Mouse (Mus musculus): Measurements from ENCODE around the gene Angptl2. TPM values are rescaled to one million over a fixed set of nuclear protein-coding genes. Genes with fewer than 3 reads are reported as not detected.
A peak's percentile ranks its signal among the peaks of the same experiment; 100 is the strongest.
"Not testable (repeated sequence)": the region's sequence is repeated elsewhere in the genome, so short reads cannot be mapped to it uniquely, and the experiment has no call there.

Gene Angptl2
- polyA plus RNA-seq, 1 experiment from 2014 or later = 59.2 TPM

DNA sequence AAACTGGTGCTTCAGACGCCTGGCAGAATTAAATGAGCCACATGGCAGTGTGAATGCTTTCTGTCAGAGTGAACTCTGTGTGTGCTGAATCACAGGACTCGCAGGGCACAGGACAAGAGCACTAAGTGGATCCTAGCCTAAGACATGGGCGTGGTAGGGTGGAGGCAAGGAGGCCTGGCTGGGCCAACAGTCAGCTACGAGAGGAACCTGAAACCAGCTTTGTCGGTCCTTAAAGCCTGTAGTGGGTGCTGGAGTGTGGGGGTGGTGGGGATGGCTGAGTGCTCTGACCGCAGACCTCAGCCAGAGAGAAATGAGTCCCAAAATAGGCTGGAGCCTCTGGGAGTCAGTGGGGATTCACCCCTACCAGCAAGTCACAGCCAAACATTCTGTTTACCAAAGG lies 12.6 kb upstream of the Angptl2 start:
- WGBS = 35% methylated on average over 6 of the region's 6 CpGs
- no peak overlapping the region for H3K4me3 ChIP-seq (replicated peaks)
- no peak overlapping the region for H3K27ac ChIP-seq (replicated peaks)
- no peaks in the 10 kb centered on the region for H3K36me3 ChIP-seq
- H3K4me1 ChIP-seq = peaks cover 27% of the 10 kb centered on the region
- no peak overlapping the region for H3K4me2 ChIP-seq (replicated peaks)
- no peak overlapping the region for H3K9ac ChIP-seq
- peak; percentile 40; the same call in 1 of the 2 replicates for ATAC-seq (ENCODE audit: insufficient number of reproducible peaks, low FRiP score, low TSS enrichment, low read depth)
- H3K27me3 ChIP-seq = no peaks in the 10 kb centered on the region
- H3K9me3 ChIP-seq (replicated peaks) = no peaks in the 10 kb centered on the region

DNA sequence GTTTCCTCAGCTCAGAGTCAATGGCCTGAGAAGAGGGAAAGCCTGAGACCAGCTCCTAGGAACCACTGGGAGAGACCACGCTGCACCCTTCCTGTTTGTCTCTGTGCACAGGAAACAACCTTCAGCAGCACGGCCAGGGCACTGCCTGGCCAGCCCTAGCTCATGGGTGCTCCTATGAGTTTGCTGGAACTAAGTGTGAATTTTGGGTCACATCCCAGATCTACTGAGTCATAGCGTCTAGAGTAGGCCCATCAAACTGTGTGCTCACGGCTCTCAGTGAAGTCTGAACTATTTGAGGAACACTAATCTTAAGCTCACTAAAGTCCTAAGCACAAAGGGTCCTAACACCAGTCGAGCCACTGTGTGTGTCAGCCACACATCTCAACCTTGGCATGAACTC lies 10.9 kb upstream of the Angptl2 start:
- Histone ChIP-seq H3K4me3 (replicated peaks) (no peak overlapping the region), H3K27ac (replicated peaks) (no peak overlapping the region), H3K36me3 (no peaks in the 10 kb centered on the region), H3K9me3 (replicated peaks) (no peaks in the 10 kb centered on the region), H3K4me2 (replicated peaks) (no peak overlapping the region), H3K27me3 (no peaks in the 10 kb centered on the region), H3K4me1 (peaks cover 27% of the 10 kb centered on the region), H3K9ac (no peak overlapping the region)
- WGBS = 72% methylated on average over 5 of the region's 5 CpGs
- no peak for ATAC-seq (ENCODE audit: insufficient number of reproducible peaks, low FRiP score, low TSS enrichment, low read depth)

DNA sequence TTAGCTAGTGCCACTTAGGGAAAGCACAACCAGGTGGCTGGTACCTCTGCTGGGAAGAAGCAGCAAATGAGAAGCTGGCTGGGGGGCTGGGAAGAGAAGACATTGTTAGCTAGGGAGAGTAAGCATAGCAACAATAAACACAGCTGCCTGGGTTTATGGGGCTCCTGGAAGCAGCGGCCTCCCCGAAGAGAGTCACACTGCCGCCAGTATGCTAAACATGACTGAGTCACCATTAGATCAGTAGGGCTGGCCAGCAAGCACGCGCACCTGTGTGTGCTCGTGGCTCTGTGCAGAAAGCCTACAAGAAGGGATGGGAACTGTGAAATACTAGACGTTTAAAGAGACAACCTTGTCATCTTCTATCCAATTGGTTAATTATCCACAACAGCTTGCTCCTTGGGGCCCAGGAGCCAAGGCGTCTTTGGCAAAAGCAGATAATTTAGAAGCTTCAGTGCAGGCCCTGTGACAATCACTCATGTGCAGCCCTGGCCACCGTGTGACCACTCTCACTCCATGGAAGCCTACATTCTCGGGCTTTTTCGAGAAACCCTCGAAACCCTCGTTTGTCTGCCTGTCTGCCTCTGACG lies 9.8 kb upstream of the Angptl2 start:
- Histone ChIP-seq H3K4me2 (replicated peaks) (no peak overlapping the region), H3K36me3 (no peaks in the 10 kb centered on the region), H3K4me3 (replicated peaks) (no peak overlapping the region), H3K27me3 (no peaks in the 10 kb centered on the region), H3K27ac (replicated peaks) (no peak overlapping the region), H3K4me1 (peaks cover 24% of the 10 kb centered on the region), H3K9ac (no peak overlapping the region), H3K9me3 (replicated peaks) (no peaks in the 10 kb centered on the region)
- ATAC-seq (ENCODE audit: insufficient number of reproducible peaks, low FRiP score, low TSS enrichment, low read depth) = no peak
- WGBS = 50% methylated on average over 14 of the region's 14 CpGs

DNA sequence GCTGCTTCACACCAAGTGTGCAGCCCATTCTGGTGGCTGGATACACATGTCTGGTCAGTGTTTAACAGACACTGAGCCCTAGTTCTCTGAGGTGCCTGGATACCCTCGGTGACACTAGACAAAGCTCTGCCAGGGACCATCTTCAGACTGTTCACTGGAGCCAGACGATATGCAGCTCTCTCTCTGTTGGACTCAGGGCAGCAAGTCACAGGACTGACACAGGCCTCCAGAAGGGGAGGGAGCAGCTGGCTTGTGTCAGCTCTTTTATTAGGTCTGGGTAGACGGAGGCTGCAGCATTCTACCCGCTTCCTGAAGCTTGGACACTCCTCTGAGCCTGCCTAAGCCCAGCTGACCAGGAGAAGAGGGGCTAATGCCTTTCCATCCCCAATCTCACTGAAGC lies 8.8 kb upstream of the Angptl2 start:
- H3K4me1 ChIP-seq = peaks cover 22% of the 10 kb centered on the region
- no peak for ATAC-seq (ENCODE audit: insufficient number of reproducible peaks, low FRiP score, low TSS enrichment, low read depth)
- H3K36me3 ChIP-seq = no peaks in the 10 kb centered on the region
- no peaks in the 10 kb centered on the region for H3K9me3 ChIP-seq (replicated peaks)
- no peak overlapping the region for H3K27ac ChIP-seq (replicated peaks)
- H3K4me2 ChIP-seq (replicated peaks) = no peak overlapping the region
- no peak overlapping the region for H3K4me3 ChIP-seq (replicated peaks)
- H3K27me3 ChIP-seq = no peaks in the 10 kb centered on the region
- no peak overlapping the region for H3K9ac ChIP-seq
- WGBS = 47% methylated on average over 4 of the region's 4 CpGs

- Histone ChIP-seq H3K36me3 (no peaks in the 10 kb centered on the region), H3K4me3 (replicated peaks) (no peak overlapping the region), H3K9ac (no peak overlapping the region), H3K4me1 (peaks cover 21% of the 10 kb centered on the region), H3K27ac (replicated peaks) (no peak overlapping the region), H3K27me3 (no peaks in the 10 kb centered on the region), H3K9me3 (replicated peaks) (no peaks in the 10 kb centered on the region), H3K4me2 (replicated peaks) (no peak overlapping the region)
- no peak for ATAC-seq (ENCODE audit: insufficient number of reproducible peaks, low FRiP score, low TSS enrichment, low read depth)
- WGBS = 82% methylated on average over 5 of the region's 5 CpGs
These were observed 7.7 kb upstream of the Angptl2 start for GRCm38 (mm10) chr2:33208134-33208533.

DNA sequence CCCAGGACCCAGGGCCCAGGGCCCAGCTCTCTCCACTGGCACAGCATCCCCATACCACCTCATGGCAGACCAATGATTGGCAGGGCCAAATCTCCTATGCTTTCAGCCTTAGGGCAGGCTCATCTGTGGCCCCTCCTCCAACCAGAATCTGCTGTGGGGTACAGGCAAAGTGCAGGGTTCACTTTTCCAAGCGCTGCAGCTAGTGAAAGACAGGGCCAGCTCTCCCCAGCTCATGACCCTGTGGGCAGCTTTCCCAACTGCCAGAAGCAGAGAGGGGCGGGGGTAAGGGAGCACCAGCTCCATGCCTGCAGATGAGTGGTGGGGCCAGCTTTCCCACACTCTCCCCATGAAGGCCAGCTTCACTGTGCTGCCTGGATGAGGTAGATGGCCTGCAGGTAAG lies 5.0 kb upstream of the Angptl2 start:
- 56% methylated on average over 2 of the region's 2 CpGs for WGBS
- Histone ChIP-seq H3K4me1 (peaks cover 20% of the 10 kb centered on the region), H3K4me2 (replicated peaks) (no peak overlapping the region), H3K9ac (no peak overlapping the region), H3K27me3 (no peaks in the 10 kb centered on the region), H3K9me3 (replicated peaks) (no peaks in the 10 kb centered on the region), H3K27ac (replicated peaks) (no peak overlapping the region), H3K4me3 (replicated peaks) (no peak overlapping the region), H3K36me3 (no peaks in the 10 kb centered on the region)
- no peak for ATAC-seq (ENCODE audit: insufficient number of reproducible peaks, low FRiP score, low TSS enrichment, low read depth)

GRCm38 (mm10) chr2:33211263-33211662 lies 4.6 kb upstream of the Angptl2 start:
- not testable (repeated sequence) for H3K27me3 ChIP-seq; H3K4me2 ChIP-seq (replicated peaks); ATAC-seq (ENCODE audit: insufficient number of reproducible peaks, low FRiP score, low TSS enrichment, low read depth); H3K27ac ChIP-seq (replicated peaks); H3K9me3 ChIP-seq (replicated peaks); H3K36me3 ChIP-seq; H3K4me3 ChIP-seq (replicated peaks); H3K9ac ChIP-seq
- 81% methylated on average over 11 of the region's 11 CpGs for WGBS
- H3K4me1 ChIP-seq = peaks cover 23% of the 10 kb centered on the region

DNA sequence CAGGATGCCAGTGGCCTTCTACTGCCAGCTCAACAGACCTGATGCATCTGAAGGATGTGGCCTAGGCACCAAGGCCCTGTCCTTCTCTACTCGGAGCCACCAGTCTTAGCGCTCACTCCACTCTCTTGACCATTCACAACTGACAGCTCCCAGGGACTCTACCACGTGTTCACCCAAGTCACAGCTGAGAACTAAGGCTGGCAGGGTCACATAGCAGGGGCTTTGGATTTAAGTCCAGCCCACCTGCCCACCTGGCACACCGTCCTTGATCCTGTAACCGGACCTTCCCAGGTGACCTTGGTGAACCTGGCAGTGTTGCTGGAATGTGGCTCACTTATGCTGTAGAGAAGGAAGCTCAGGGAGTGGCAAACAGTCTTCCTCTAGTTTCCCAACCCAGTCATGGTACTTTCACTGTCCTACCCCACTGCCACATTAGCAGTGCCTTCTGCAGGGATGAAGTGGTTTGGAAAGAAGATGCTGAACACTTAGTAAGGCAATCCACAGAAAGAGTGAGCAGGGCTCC lies 631 bp upstream of the Angptl2 start:
- Histone ChIP-seq H3K4me1 (peaks cover 53% of the 10 kb centered on the region), H3K27me3 (no peaks in the 10 kb centered on the region), H3K4me2 (replicated peaks) (peak overlapping the region; percentile 85), H3K27ac (replicated peaks) (peak overlapping the region; percentile 92), H3K36me3 (no peaks in the 10 kb centered on the region), H3K9ac (no peak overlapping the region; the same call in 1 of the 2 replicates), H3K9me3 (replicated peaks) (no peaks in the 10 kb centered on the region), H3K4me3 (replicated peaks) (peak overlapping the region; percentile 57)
- WGBS = 67% methylated on average over 5 of the region's 5 CpGs
- ATAC-seq (ENCODE audit: insufficient number of reproducible peaks, low FRiP score, low TSS enrichment, low read depth) = no peak

GRCm38 (mm10) chr2:33216645-33217424 lies 966 bp downstream of the Angptl2 start:
- peak overlapping the region; percentile 57 for H3K4me3 ChIP-seq (replicated peaks)
- no peaks in the 10 kb centered on the region for H3K9me3 ChIP-seq (replicated peaks)
- 10% methylated on average over 18 of the region's 18 CpGs for WGBS
- H3K4me2 ChIP-seq (replicated peaks) = peak overlapping the region; percentile 85
- no peak for ATAC-seq (ENCODE audit: insufficient number of reproducible peaks, low FRiP score, low TSS enrichment, low read depth)
- peak overlapping the region; percentile 92 for H3K27ac ChIP-seq (replicated peaks)
- H3K27me3 ChIP-seq = no peaks in the 10 kb centered on the region
- H3K9ac ChIP-seq = peak overlapping the region; percentile 76
- no peaks in the 10 kb centered on the region for H3K36me3 ChIP-seq
- H3K4me1 ChIP-seq = peaks cover 64% of the 10 kb centered on the region

DNA sequence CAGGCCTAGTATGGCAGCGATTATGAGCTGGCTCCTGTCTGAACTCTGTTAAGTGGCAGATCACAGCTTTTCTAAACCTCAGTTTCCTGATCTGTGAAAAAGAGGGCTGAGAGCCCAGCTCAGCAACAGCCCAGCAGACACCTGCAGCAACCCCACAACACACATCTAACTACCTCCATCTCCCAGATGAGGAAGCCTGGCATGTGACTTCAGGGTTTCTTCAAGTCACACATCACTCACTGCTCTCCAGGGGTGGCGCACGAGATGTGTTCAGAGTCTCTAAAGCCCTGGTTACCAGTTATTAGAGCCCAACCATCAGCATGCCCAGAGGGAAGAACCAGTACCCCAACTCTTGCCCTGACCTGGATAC lies 1.5 kb downstream of the Angptl2 start:
- H3K36me3 ChIP-seq = no peaks in the 10 kb centered on the region
- H3K9me3 ChIP-seq (replicated peaks) = no peaks in the 10 kb centered on the region
- H3K4me1 ChIP-seq = peaks cover 64% of the 10 kb centered on the region
- peak overlapping the region; percentile 76; the same call in 1 of the 2 replicates for H3K9ac ChIP-seq
- ATAC-seq (ENCODE audit: insufficient number of reproducible peaks, low FRiP score, low TSS enrichment, low read depth) = no peak
- H3K27me3 ChIP-seq = no peaks in the 10 kb centered on the region
- H3K4me3 ChIP-seq (replicated peaks) = peak overlapping the region; percentile 57
- H3K27ac ChIP-seq (replicated peaks) = no peak overlapping the region
- peak overlapping the region; percentile 85 for H3K4me2 ChIP-seq (replicated peaks)
- WGBS = 45% methylated on average over 3 of the region's 3 CpGs

DNA sequence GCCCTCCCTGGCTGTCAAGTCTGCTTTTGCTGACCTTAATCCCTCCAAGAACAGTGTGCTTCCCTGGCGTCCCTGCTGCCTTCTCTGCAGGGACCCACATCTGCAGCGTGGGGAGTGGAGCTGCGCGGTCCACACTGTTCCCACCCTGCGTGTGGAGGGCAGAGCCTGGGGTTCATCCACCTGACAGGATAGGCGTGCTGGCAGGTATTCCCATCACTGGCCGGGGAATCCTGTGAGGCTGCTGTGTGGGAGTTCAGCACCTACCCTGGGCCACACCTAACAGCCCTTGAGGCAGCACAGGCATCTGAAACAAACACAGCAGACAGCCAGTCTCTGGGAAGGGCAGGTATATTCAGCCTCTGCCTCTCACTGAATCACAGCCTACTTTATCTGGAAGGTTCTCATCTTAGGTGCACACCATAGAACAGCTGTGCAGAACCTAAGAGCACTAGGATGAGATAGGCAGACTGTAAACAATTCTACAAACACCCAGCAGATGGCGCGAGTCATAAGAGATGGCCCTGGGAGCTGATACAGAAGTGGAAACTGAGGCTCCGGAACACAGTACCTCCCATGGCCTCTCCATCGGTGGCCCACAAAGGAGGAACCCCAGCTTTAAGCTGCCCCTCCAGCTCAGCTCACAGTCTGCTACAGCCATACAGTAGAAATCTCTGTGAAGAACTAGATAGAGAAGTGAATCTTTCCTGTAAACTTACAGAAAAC lies 3.2 kb downstream of the Angptl2 start:
- Histone ChIP-seq H3K9me3 (replicated peaks) (no peaks in the 10 kb centered on the region), H3K36me3 (no peaks in the 10 kb centered on the region), H3K27ac (replicated peaks) (no peak overlapping the region), H3K4me1 (peaks cover 72% of the 10 kb centered on the region), H3K4me3 (replicated peaks) (no peak overlapping the region), H3K4me2 (replicated peaks) (no peak overlapping the region), H3K27me3 (no peaks in the 10 kb centered on the region), H3K9ac (no peak overlapping the region)
- WGBS = 64% methylated on average over 11 of the region's 11 CpGs
- ATAC-seq (ENCODE audit: insufficient number of reproducible peaks, low FRiP score, low TSS enrichment, low read depth) = no peak
